Mouse (Mus musculus) skeletal muscle tissue, postnatal 0 days (tissue): ENCODE data around the gene 1700018F24Rik. TPM values are rescaled to one million over a fixed set of nuclear protein-coding genes. Genes with fewer than 3 reads are reported as not detected.

ENCODE experiments used
- polyA plus RNA-seq: library from polyadenylated mRNA; unstranded; fragments of >200 nt; fragmentation: Nextera tagmentation; extraction: Ambion mirVana; gene quantifications from 2 replicates; pipeline ENCODE4 v1.2.1, GENCODE M21; 2015

1700018F24Rik gene
- polyA plus RNA-seq, result not detected in 2 replicates

DNA sequence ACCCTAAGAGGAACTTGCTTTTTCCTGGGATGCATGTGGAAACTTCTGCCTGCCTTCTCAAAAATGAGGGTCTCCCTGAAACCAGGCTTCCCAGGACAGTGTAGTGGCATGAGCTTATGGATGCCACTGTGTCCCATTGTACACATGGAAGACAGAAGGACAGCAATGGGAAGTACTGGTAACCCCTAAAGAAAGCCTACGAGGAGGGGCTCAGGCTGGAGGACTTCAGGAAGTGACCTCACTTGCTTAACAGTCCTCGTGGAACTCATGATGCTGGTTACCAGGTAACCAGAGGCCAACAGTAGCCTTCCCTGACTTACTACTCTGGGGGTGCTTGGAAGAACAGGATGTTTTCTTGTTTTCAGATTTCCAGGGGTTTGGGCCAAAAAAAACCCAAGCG, at the start of gene 1700018F24Rik:
Gene 1700018F24Rik, plus strand, starts transcription at position 301 of the 400 bp plus-strand sequence.

DNA sequence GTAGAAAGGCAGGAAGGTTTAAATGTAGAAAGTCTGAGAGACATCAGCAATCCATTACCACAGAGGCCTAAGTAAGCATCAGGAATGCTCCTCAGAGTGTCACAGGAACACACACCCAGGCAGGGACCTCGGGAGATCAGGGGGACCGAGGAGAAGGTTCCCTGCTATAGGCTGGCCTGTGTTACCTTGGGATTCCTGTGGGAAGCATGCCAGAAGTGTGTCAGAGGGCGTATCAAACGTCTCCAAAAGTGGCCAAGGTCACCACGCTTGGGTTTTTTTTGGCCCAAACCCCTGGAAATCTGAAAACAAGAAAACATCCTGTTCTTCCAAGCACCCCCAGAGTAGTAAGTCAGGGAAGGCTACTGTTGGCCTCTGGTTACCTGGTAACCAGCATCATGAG, 10.4 kb upstream of the 1700018F24Rik start, which contains the start of gene Gm4871:
Gene Gm4871, minus strand, starts transcription at position 364 of the 400 bp plus-strand sequence.

DNA sequence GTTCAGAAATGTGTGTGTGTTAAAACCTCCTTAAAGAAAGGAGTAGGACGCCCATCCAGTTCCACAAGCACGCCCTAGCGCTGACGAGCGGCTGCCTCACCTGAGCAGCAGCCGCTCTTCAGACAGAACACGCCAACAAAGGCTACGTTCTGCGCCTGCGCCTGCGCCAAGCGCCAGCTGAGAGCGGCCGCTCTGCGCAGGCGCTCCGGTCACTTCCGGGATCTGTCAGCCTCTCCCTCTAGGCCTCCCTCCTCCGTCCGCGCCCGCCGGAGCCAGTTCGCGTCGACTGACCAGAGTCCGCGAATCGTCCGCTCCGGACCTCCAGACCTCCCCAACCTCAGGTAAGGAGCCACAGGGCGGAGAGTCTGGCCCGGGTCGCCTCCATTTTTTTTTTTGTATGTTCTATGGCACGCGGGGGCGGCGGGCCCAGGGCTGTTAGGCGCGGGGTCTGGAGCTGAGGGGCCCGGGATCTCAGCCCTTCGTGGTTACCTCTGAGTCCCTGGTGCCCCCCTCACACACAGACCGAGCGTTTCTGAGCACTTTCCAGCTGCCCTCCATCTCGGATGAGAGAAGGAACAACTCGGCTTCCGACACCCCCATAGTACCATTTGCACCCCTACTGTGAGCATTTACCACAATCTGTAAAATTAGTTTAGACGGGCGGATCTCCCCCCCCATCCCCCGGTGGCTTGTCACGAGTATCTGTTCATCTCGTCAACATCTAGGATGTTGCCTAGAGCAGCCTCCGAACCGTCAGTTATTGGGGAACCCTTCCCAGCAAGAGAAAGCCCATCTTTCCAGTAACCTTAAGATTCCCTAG, 41.1 kb downstream of the 1700018F24Rik start, which contains the start of the genes Arpc1a and Kpna7:
Gene Arpc1a, plus strand, starts transcription at position 199 of the 820 bp plus-strand sequence.
Gene Kpna7, minus strand, starts transcription at position 399 of the 820 bp plus-strand sequence.

Other genes starting within 250 kb of the 1700018F24Rik start
- 6.9 and 7.4 TPM in 2 replicates for gene Smurf1, start 77.1 kb upstream of the 1700018F24Rik start, polyA plus RNA-seq
- gene Gm4871, start 10.2 kb upstream of the 1700018F24Rik start, polyA plus RNA-seq, result not detected in 2 replicates
- gene Arpc1a, start 40.8 kb downstream of the 1700018F24Rik start, polyA plus RNA-seq, result 64.8 and 78.1 TPM in 2 replicates
- not detected in 2 replicates for gene Kpna7, start 41.0 kb downstream of the 1700018F24Rik start, polyA plus RNA-seq
- gene Arpc1b, start 71.2 kb downstream of the 1700018F24Rik start, polyA plus RNA-seq, result 178 and 280 TPM in 2 replicates
- gene Pdap1, start 97.2 kb downstream of the 1700018F24Rik start, polyA plus RNA-seq, result 51.6 and 70.3 TPM in 2 replicates
- gene Bud31, start 97.4 kb downstream of the 1700018F24Rik start, polyA plus RNA-seq, result 102 and 124 TPM in 2 replicates
- gene Ptcd1, start 124.1 kb downstream of the 1700018F24Rik start, polyA plus RNA-seq, result 10.5 and 10.8 TPM in 2 replicates
- gene Cpsf4, start 124.2 kb downstream of the 1700018F24Rik start, polyA plus RNA-seq, result 15.7 and 18.7 TPM in 2 replicates
- 894 and 985 TPM in 2 replicates for gene Atp5j2, start 149.1 kb downstream of the 1700018F24Rik start, polyA plus RNA-seq
- gene Zkscan14, start 158.9 kb downstream of the 1700018F24Rik start, polyA plus RNA-seq, result 7.4 and 7.9 TPM in 2 replicates
- 7.2 and 7.7 TPM in 2 replicates for gene Zkscan5, start 161.6 kb downstream of the 1700018F24Rik start, polyA plus RNA-seq
- gene Zfp655, start 188.7 kb downstream of the 1700018F24Rik start, polyA plus RNA-seq, result 29.5 and 34.5 TPM in 2 replicates
- gene Zscan25, start 237.5 kb downstream of the 1700018F24Rik start, polyA plus RNA-seq, result 0.33 and 0.44 TPM in 2 replicates